Mouse (Mus musculus) hindbrain, embryonic 14.5 days (tissue): ENCODE data around the gene Slc11a1. TPM values are rescaled to one million over a fixed set of nuclear protein-coding genes. Genes with fewer than 3 reads are reported as not detected.
A peak's percentile ranks its signal among the peaks of the same experiment; 100 is the strongest.

Experiments
- ATAC-seq: fragments of 200-750 bp; cut with Nextera tagmentation; 2 replicates; pipeline ENCODE4 v1.8.0; 2017; ENCODE audit warnings: moderate number of reproducible peaks, mild to moderate bottlenecking, moderate TSS enrichment, moderate library complexity; ENCODE audit not compliant: low FRiP score
- DNase-seq: peaks from one replicate; pipeline ENCODE4 v3.0.0-alpha.2; 2015; ENCODE audit warnings: low spot score
- H3K27ac ChIP-seq: fragments of 300-500 bp; sonication (generic); 2 replicates; pipeline ENCODE4 v1.5.1; 2014; ENCODE audit warnings: mild to moderate bottlenecking, moderate library complexity
- H3K27me3 ChIP-seq: fragments of 300-500 bp; sonication (generic); 2 replicates; pipeline ENCODE4 v1.6.1; 2014; ENCODE audit warnings: mild to moderate bottlenecking, low read length, mixed read lengths; ENCODE audit not compliant: control insufficient read depth, insufficient read depth
- H3K36me3 ChIP-seq: fragments of 300-500 bp; sonication (generic); replicated peaks from 2 replicates; pipeline ENCODE4 v1.6.1; 2014; ENCODE audit not compliant: control insufficient read depth, insufficient read depth
- H3K4me1 ChIP-seq: fragments of 300-500 bp; sonication (generic); replicated peaks from 2 replicates; pipeline ENCODE4 v1.6.1; 2014; ENCODE audit warnings: antibody characterized with exemption, low read length, mixed read lengths; ENCODE audit not compliant: control insufficient read depth, insufficient read depth
- H3K4me2 ChIP-seq: fragments of 300-500 bp; sonication (generic); replicated peaks from 2 replicates; pipeline ENCODE4 v1.6.1; 2014; ENCODE audit warnings: mild to moderate bottlenecking, moderate library complexity
- H3K4me3 ChIP-seq: fragments of 300-500 bp; sonication (generic); replicated peaks from 2 replicates; pipeline ENCODE4 v1.5.1; 2014; ENCODE audit warnings: mild to moderate bottlenecking, low read length
- H3K9ac ChIP-seq: fragments of 300-500 bp; sonication (generic); 2 replicates; pipeline ENCODE4 v1.6.1; 2014
- H3K9me3 ChIP-seq: fragments of 300-500 bp; sonication (generic); 2 replicates; pipeline ENCODE4 v1.6.1; 2016; ENCODE audit warnings: low read length; ENCODE audit not compliant: control insufficient read depth
- WGBS: fragments of 180-500 bp; shearing (Covaris S2); extraction: QIAGEN DNeasy Blood & Tissue Kit; methylation state at CpG from one replicate; pipeline ENCODE4 v1.1.7; 2014; 5-methylcytosine and 5-hydroxymethylcytosine counted together
- polyA plus RNA-seq: library from polyadenylated mRNA; unstranded; fragments of >200 nt; fragmentation: Nextera tagmentation; extraction: Ambion mirVana; gene quantifications from 2 replicates; pipeline ENCODE4 v1.2.1, GENCODE M21; 2014

Slc11a1 gene
- polyA plus RNA-seq, 1 experiment from 2014 or later: 2.7 TPM

DNA sequence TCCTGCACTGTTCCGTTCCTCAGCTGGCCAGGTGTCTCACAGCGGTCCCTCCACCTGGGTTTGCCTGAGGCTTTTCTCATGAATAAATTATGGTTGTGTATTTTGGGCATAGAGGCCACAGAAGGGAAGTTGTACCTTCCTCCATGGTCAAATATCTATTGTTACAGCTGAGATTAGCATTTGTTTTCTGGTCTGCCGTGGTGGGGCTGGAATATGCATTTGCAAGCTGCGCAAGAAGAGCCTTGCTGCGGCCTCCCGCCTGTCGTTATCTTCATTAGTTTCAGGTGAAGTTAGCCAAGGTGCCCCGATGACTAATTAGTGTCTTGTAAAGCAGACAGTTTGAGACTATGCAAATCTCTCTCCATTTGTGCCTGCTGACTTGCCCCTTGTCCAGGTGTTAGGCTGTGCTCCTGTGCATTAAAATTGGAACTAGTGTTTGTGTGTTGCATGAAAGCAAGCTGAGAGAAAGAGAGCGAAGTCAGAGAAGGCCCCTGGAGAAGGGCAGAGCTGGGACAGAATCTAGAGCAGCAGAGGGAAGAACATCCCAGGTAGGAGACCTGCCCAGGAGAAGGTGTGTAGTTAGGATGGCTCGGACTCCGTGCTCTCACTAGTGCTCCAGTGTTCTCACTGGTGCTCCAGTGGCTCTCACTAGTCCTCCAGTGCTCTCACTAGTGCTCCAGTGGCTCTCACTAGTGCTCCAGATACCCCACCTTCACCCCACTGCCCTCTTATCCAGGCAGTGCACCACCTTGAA is 30.7 kb upstream of the Slc11a1 start:
- Histone ChIP-seq H3K9me3 (no peaks in the 10 kb centered on the region), H3K4me1 (0 out of 2 replicates have a peak, but pooled peaks cover 5% of the 10 kb centered on the region), H3K4me3 (no peak overlapping the region), H3K36me3 (no peaks in the 10 kb centered on the region; the same call in 1 of the 2 replicates), H3K9ac (no peak overlapping the region), H3K27ac (no peak overlapping the region), H3K4me2 (no peak overlapping the region), H3K27me3 (no peaks in the 10 kb centered on the region)
- DNase-seq (no peak), ATAC-seq (no peak)
- 69% methylated on average over 11 of the region's 11 CpGs for WGBS

GRCm38 (mm10) chr1:74351185-74351769 is 23.7 kb upstream of the Slc11a1 start:
- no peaks in the 10 kb centered on the region for H3K9me3 ChIP-seq
- WGBS: 91% methylated on average over 13 of the region's 13 CpGs

DNA sequence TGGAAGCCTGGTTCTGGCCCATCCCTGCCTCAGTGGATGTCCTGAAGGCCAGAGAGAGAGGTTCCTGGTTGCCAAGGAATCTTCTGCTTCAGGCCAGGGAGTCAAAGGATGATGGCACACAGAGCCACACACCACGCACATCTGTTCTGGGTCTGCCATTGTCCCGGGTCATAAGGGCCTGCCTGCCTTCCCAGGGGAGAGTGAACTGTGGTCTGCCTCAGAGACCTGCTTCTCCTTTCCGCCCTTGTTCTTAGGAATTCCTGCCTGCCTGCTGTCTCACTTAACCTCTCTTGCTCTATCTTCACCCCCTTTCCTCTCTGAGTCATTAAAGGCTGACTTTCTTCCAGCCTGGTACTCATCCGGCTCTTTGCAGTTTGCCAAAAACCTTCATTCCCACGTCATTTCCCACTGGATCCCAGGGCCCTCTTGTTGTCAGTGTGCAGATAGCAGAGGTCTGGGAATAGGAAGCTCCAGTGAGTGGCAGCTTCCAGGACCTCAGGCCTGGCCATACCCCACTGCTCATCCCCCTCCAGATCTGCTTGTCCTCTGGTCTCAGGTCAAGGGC is 22.4 kb upstream of the Slc11a1 start:
- H3K9me3 ChIP-seq: no peaks in the 10 kb centered on the region
- no peaks in the 10 kb centered on the region for H3K4me1 ChIP-seq
- H3K4me3 ChIP-seq: no peak overlapping the region
- no peak overlapping the region for H3K4me2 ChIP-seq
- H3K27me3 ChIP-seq: no peaks in the 10 kb centered on the region
- H3K36me3 ChIP-seq: peaks cover 21% of the 10 kb centered on the region
- 88% methylated on average over 5 of the region's 5 CpGs for WGBS
- no peak overlapping the region for H3K27ac ChIP-seq
- H3K9ac ChIP-seq: no peak overlapping the region
- no peak for DNase-seq
- ATAC-seq: no peak

More at GRCm38 (mm10) chr1:74351185-74351769, 23.7 kb upstream of the Slc11a1 start:
- Histone ChIP-seq H3K36me3 (peaks cover 21% of the 10 kb centered on the region), H3K27ac (no peak overlapping the region), H3K4me2 (no peak overlapping the region), H3K9ac (no peak overlapping the region), H3K4me1 (no peaks in the 10 kb centered on the region), H3K4me3 (no peak overlapping the region), H3K27me3 (no peaks in the 10 kb centered on the region)
- ATAC-seq: no peak
- DNase-seq: no peak

DNA sequence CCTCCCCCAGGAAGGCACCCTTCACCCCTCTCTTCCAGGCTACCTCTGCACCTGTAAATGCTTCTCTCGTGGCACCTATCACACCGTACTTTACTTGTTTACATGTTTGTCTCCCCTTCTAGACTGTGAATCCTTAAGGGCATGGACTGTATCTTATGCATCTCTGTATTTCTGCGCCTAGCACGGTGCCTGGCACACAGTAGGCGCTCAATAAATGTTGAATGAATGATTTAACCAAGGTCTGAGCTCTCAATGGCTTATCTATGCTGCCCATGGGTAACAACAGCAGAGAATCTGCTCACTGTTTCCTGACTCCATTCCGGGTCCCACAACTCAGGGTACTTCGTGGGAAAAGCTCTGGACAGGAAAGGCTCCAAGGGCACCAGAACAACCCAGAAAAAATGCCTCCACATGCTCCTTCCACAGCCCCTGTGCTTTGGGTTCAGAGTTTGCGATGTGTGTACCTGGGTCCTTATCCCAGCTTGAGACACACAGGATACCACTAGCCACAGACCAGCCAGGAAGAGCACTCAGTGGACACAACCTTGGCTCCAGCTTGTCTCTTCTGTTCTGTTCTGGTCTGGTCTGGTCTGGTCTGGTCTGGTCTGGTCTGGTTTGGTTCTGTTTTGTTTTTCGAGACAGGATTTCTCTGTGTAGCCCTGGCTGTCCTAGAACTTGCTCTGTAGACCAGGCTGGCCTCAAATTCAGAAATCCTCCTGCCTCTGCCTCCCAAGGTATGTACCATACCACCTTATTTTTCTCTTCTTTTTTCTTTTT is 21.4 kb upstream of the Slc11a1 start:
- no peaks in the 10 kb centered on the region for H3K9me3 ChIP-seq
- no peak overlapping the region for H3K4me2 ChIP-seq
- no peak overlapping the region for H3K9ac ChIP-seq
- no peak overlapping the region for H3K27ac ChIP-seq
- H3K4me1 ChIP-seq: no peaks in the 10 kb centered on the region
- H3K27me3 ChIP-seq: no peaks in the 10 kb centered on the region
- H3K4me3 ChIP-seq: no peak overlapping the region
- WGBS: 95% methylated on average over 9 of the region's 9 CpGs
- ATAC-seq (no peak), DNase-seq (no peak)
- H3K36me3 ChIP-seq: peaks cover 21% of the 10 kb centered on the region

DNA sequence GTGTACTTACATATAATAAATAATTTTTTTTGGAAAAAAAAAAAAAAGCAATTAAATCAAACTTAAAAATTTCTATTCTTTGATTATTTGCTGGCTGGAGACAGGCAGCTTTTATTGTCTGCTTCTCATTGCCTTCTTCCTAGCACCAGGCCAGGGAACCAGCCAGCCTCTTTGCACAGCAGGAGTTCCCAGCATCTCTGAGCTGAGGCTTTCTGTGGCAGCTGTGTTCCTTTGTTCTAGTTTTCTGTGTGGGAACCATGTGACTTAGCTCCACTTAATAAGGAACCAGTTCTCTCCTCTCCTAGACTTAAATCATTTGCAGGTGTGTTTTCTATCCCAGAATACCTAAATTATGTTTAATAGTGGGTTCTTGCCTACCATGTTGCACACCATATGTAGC is 17.5 kb upstream of the Slc11a1 start:
- H3K9me3 ChIP-seq: no peaks in the 10 kb centered on the region
- no peak for ATAC-seq
- H3K36me3 ChIP-seq: peaks cover 5% of the 10 kb centered on the region; the same call in 1 of the 2 replicates
- no peaks in the 10 kb centered on the region for H3K27me3 ChIP-seq
- no peak for DNase-seq
- no peak overlapping the region for H3K27ac ChIP-seq
- no peak overlapping the region for H3K4me3 ChIP-seq
- no peaks in the 10 kb centered on the region for H3K4me1 ChIP-seq
- no peak overlapping the region for H3K9ac ChIP-seq
- no peak overlapping the region for H3K4me2 ChIP-seq

- 90% methylated on average over 5 of the region's 5 CpGs for WGBS
- H3K9ac ChIP-seq: no peak overlapping the region
- no peaks in the 10 kb centered on the region for H3K4me1 ChIP-seq
- ATAC-seq (no peak), DNase-seq (no peak)
- no peaks in the 10 kb centered on the region for H3K9me3 ChIP-seq
- H3K27me3 ChIP-seq: no peaks in the 10 kb centered on the region
- no peak overlapping the region for H3K27ac ChIP-seq
- H3K36me3 ChIP-seq: no peaks in the 10 kb centered on the region
- no peak overlapping the region for H3K4me3 ChIP-seq
- no peak overlapping the region for H3K4me2 ChIP-seq
Measured at GRCm38 (mm10) chr1:74359952-74360517, 15.0 kb upstream of the Slc11a1 start.

GRCm38 (mm10) chr1:74361812-74362211 is 13.2 kb upstream of the Slc11a1 start, which contains the start of gene Catip:
Catip (plus strand) TSS chr1:74362108.
- Histone ChIP-seq H3K9me3 (no peaks in the 10 kb centered on the region), H3K4me2 (no peak within 1 kb of the TSS), H3K36me3 (no peaks in the 10 kb centered on the region), H3K27me3 (no peaks in the 10 kb centered on the region), H3K4me1 (no peaks in the 10 kb centered on the region), H3K27ac (no peak within 1 kb of the TSS), H3K9ac (no peak within 1 kb of the TSS), H3K4me3 (no peak within 1 kb of the TSS)
- 0% methylated on average over 2 of the region's 2 CpGs for WGBS
- ATAC-seq (peak; percentile 62; the same call in 1 of the 2 replicates), DNase-seq (peak; percentile 88)

- Histone ChIP-seq H3K36me3 (no peaks in the 10 kb centered on the region), H3K27me3 (no peaks in the 10 kb centered on the region), H3K4me1 (no peaks in the 10 kb centered on the region), H3K4me2 (no peak overlapping the region), H3K27ac (no peak overlapping the region), H3K4me3 (no peak overlapping the region), H3K9me3 (no peaks in the 10 kb centered on the region), H3K9ac (no peak overlapping the region)
- DNase-seq (no peak), ATAC-seq (peak; percentile 37; the same call in 1 of the 2 replicates)
- WGBS: 64% methylated on average over 17 of the region's 17 CpGs
Measured at GRCm38 (mm10) chr1:74362325-74363229, 12.4 kb upstream of the Slc11a1 start.
